Mouse (Mus musculus): ENCODE results near the gene Gcnt3.
"Not testable (repeated sequence)": the region's sequence is repeated elsewhere in the genome, so short reads cannot be mapped to it uniquely, and the experiment has no call there.

Gcnt3 gene

GRCm38 (mm10) chr9:70042935-70043334, 5.0 kb upstream of the Gcnt3 start:
- no peak for DNase-seq (ENCODE audit: low read depth)

GRCm38 (mm10) chr9:70042137-70042536, 4.2 kb upstream of the Gcnt3 start:
- DNase-seq (ENCODE audit: low read depth): no peak

- no peak for DNase-seq (ENCODE audit: low read depth)
These were observed 2.7 kb upstream of the Gcnt3 start for GRCm38 (mm10) chr9:70040570-70040969.

GRCm38 (mm10) chr9:70039597-70040385, 1.9 kb upstream of the Gcnt3 start:
- DNase-seq (ENCODE audit: low read depth): no peak

GRCm38 (mm10) chr9:70036646-70037045, 1.2 kb downstream of the Gcnt3 start:
- DNase-seq (ENCODE audit: low read depth): no peak

- no peak for DNase-seq (ENCODE audit: low read depth)
These were observed 3.2 kb downstream of the Gcnt3 start for GRCm38 (mm10) chr9:70034702-70035101.

GRCm38 (mm10) chr9:70033056-70033455, 4.8 kb downstream of the Gcnt3 start:
- no peak for DNase-seq (ENCODE audit: low read depth)

GRCm38 (mm10) chr9:70032167-70032566, 5.7 kb downstream of the Gcnt3 start:
- no peak for DNase-seq (ENCODE audit: low read depth)

- no peak for DNase-seq (ENCODE audit: low read depth)
These were observed 12.4 kb downstream of the Gcnt3 start for GRCm38 (mm10) chr9:70025365-70026012.

GRCm38 (mm10) chr9:70024648-70025047, 13.2 kb downstream of the Gcnt3 start:
- DNase-seq (ENCODE audit: low read depth): no peak

GRCm38 (mm10) chr9:70023615-70024014, 14.3 kb downstream of the Gcnt3 start:
- not testable (repeated sequence) for DNase-seq (ENCODE audit: low read depth)

- no peak for DNase-seq (ENCODE audit: low read depth)
These were observed 15.8 kb downstream of the Gcnt3 start for GRCm38 (mm10) chr9:70022083-70022482.

GRCm38 (mm10) chr9:70021610-70022009, 16.3 kb downstream of the Gcnt3 start:
- no peak for DNase-seq (ENCODE audit: low read depth)

GRCm38 (mm10) chr9:70018879-70019278, 19.0 kb downstream of the Gcnt3 start:
- DNase-seq (ENCODE audit: low read depth): no peak

- DNase-seq (ENCODE audit: low read depth): no peak
These were observed 22.3 kb downstream of the Gcnt3 start for GRCm38 (mm10) chr9:70015632-70016031.

- DNase-seq (ENCODE audit: low read depth): peak; percentile 88
These were observed 25.4 kb downstream of the Gcnt3 start, which contains the start of gene Gtf2a2 for GRCm38 (mm10) chr9:70012408-70012901. Gtf2a2 (plus strand) TSS chr9:70012550.

- DNase-seq (ENCODE audit: low read depth): no peak
These were observed 26.1 kb downstream of the Gcnt3 start for GRCm38 (mm10) chr9:70011537-70012407.

GRCm38 (mm10) chr9:70010781-70011473, 27.0 kb downstream of the Gcnt3 start:
- DNase-seq (ENCODE audit: low read depth): no peak

- no peak for DNase-seq (ENCODE audit: low read depth)
These were observed 28.1 kb downstream of the Gcnt3 start for GRCm38 (mm10) chr9:70009754-70010304.

GRCm38 (mm10) chr9:70007506-70008248, 30.2 kb downstream of the Gcnt3 start:
- DNase-seq (ENCODE audit: low read depth): no peak

- no peak for DNase-seq (ENCODE audit: low read depth)
These were observed 30.9 kb downstream of the Gcnt3 start for GRCm38 (mm10) chr9:70006984-70007383.

All from c-Kit-positive CD71-positive TER-119-negative erythroid progenitor cells, embryonic 14.5 days (primary cell).